Mouse (Mus musculus): ENCODE data around the gene Slc2a3.

DNA sequence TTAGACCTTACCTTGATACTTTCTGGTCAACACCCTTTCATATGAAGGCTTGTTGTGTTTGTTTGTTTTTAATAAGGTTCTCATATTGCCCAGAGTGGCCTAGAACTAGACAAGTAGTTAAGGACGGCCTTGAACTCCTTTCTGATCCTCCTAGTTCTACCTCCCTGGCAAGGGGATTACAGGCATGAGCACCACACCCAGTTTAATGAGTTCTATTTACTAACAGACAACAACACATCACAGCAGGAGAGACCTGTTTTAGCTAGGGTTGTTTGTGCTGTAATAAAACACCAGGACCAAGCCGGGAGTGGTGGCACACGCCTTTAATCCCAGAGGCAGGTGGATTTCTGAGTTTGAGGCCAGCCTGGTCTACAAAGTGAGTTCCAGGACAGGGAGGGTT lies 39.0 kb downstream of the Slc2a3 start:
- TF ChIP-seq CTCF (IDR thresholded peaks at IDR 0.05; ENCODE audit: low read depth, low read length) (no peak), GATA1 (IDR thresholded peaks at IDR 0.05; ENCODE audit: borderline replicate concordance, low read length) (no peak), POLR2AphosphoS5 (IDR thresholded peaks at IDR 0.05; ENCODE audit: insufficient replicate concordance, low read depth, low read length) (no peak), GATA2 (IDR thresholded peaks at IDR 0.05; ENCODE audit: borderline replicate concordance, low read depth, low read length) (no peak)

Measured in G1E (cell line).